Mouse (Mus musculus) olfactory bulb, adult 2 months (tissue): ENCODE results near the gene Ccdc88a.

Source experiments
- CTCF ChIP-seq: fragments of 200-500 bp; IDR thresholded peaks from 2 replicates; pipeline ENCODE4 v1.5.1; 2012; ENCODE audit warnings: low read depth, mild to moderate bottlenecking, low read length, moderate library complexity; ENCODE audit not compliant: insufficient read depth
- POLR2A ChIP-seq: fragments of 200-500 bp; IDR thresholded peaks from 2 replicates; pipeline ENCODE4 v1.6.1; 2012; ENCODE audit warnings: mild to moderate bottlenecking, low read depth, low read length, moderate library complexity; ENCODE audit not compliant: insufficient read depth

- TF ChIP-seq CTCF (no peak), POLR2A (no peak)
Observed at GRCm38 (mm10) chr11:29548504-29549424, 175.3 kb downstream of the Ccdc88a start.
